Mouse (Mus musculus): ENCODE measurements around the gene Glod4. TPM values are rescaled to one million over a fixed set of nuclear protein-coding genes. Genes with fewer than 3 reads are reported as not detected.
A peak's percentile ranks its signal among the peaks of the same experiment; 100 is the strongest.

Gene Glod4
- polyA plus RNA-seq, 1 experiment from 2014 or later, result 112 TPM

GRCm38 (mm10) chr11:76183745-76184144, 59.8 kb downstream of the Glod4 start:
- H3K9ac ChIP-seq (replicated peaks), result no peak overlapping the region
- WGBS, result 87% methylated on average over 4 of the region's 4 CpGs
- no peak overlapping the region for H3K27ac ChIP-seq (replicated peaks)
- peaks cover 5% of the 10 kb centered on the region for H3K4me1 ChIP-seq
- ATAC-seq (ENCODE audit: low FRiP score), result no peak
- H3K9me3 ChIP-seq (replicated peaks), result no peaks in the 10 kb centered on the region
- no peak overlapping the region for H3K4me3 ChIP-seq (replicated peaks)
- H3K27me3 ChIP-seq (replicated peaks), result no peaks in the 10 kb centered on the region
- H3K36me3 ChIP-seq, result no peaks in the 10 kb centered on the region
- no peak overlapping the region for H3K4me2 ChIP-seq

DNA sequence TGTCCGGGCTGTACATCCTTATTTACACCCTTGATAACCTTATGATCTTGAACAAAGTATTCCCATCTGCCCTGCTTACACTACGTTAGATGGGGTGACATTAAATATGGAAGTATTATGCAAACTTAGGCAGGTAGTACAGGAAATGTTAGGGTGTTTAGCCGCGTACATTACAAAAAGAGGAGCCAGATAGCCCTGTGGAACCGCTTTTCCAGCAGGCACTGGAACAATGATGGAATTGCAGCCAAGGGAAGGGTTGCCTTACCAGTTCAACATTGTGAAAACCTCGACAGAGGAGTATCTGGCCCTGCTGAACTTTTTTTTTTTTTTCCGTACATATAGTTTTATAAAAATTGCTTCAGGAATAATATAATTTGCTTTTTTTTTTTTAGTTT, 63.4 kb downstream of the Glod4 start:
- no peak for ATAC-seq (ENCODE audit: low FRiP score)
- Histone ChIP-seq H3K27ac (replicated peaks) (peak overlapping the region; percentile 85), H3K36me3 (peaks cover 4% of the 10 kb centered on the region; the same call in 1 of the 2 replicates)

GRCm38 (mm10) chr11:76179495-76180145, 63.9 kb downstream of the Glod4 start, which contains the start of the genes Vps53 and Fam57a:
Gene Vps53, minus strand, starts transcription at chr11:76179647.
Gene Fam57a, plus strand, starts transcription at chr11:76179671.
- Histone ChIP-seq H3K4me2 (peak within 1 kb of the TSS; percentile 90), H3K36me3 (peaks cover 4% of the 10 kb centered on the region; the same call in 1 of the 2 replicates), H3K27me3 (replicated peaks) (no peaks in the 10 kb centered on the region), H3K9me3 (replicated peaks) (no peaks in the 10 kb centered on the region), H3K4me3 (replicated peaks) (peak within 1 kb of the TSS; percentile 94), H3K27ac (replicated peaks) (peak within 1 kb of the TSS; percentile 85), H3K4me1 (peaks cover 18% of the 10 kb centered on the region), H3K9ac (replicated peaks) (peak within 1 kb of the TSS; percentile 81)
- under 1% methylated on average over 37 of the region's 37 CpGs for WGBS
- peak; percentile 94 for ATAC-seq (ENCODE audit: low FRiP score)

More for the DNA sequence above, 63.4 kb downstream of the Glod4 start:
- peak overlapping the region; percentile 90 for H3K4me2 ChIP-seq
- H3K9me3 ChIP-seq (replicated peaks), result no peaks in the 10 kb centered on the region
- WGBS, result 22% methylated on average over 7 of the region's 7 CpGs
- no peaks in the 10 kb centered on the region for H3K27me3 ChIP-seq (replicated peaks)
- H3K4me3 ChIP-seq (replicated peaks), result peak overlapping the region; percentile 94
- H3K9ac ChIP-seq (replicated peaks), result peak overlapping the region; percentile 81
- H3K4me1 ChIP-seq, result peaks cover 18% of the 10 kb centered on the region

- Histone ChIP-seq H3K27ac (replicated peaks) (peak overlapping the region; percentile 85), H3K4me1 (peaks cover 18% of the 10 kb centered on the region), H3K36me3 (peaks cover 4% of the 10 kb centered on the region; the same call in 1 of the 2 replicates), H3K27me3 (replicated peaks) (no peaks in the 10 kb centered on the region), H3K4me3 (replicated peaks) (peak overlapping the region; percentile 94), H3K4me2 (peak overlapping the region; percentile 90), H3K9me3 (replicated peaks) (no peaks in the 10 kb centered on the region), H3K9ac (replicated peaks) (peak overlapping the region; percentile 81)
- peak; percentile 85 for ATAC-seq (ENCODE audit: low FRiP score)
- 1% methylated on average over 28 of the region's 28 CpGs for WGBS
Measured at GRCm38 (mm10) chr11:76178726-76179494, 64.6 kb downstream of the Glod4 start.

- H3K36me3 ChIP-seq, result peaks cover 25% of the 10 kb centered on the region
- no peak overlapping the region for H3K9ac ChIP-seq (replicated peaks)
- H3K4me2 ChIP-seq, result no peak overlapping the region
- H3K27ac ChIP-seq (replicated peaks), result no peak overlapping the region
- 0 out of 2 replicates have a peak, but pooled peaks cover 5% of the 10 kb centered on the region for H3K4me1 ChIP-seq
- no peaks in the 10 kb centered on the region for H3K9me3 ChIP-seq (replicated peaks)
- no peak overlapping the region for H3K4me3 ChIP-seq (replicated peaks)
- 59% methylated on average over 5 of the region's 5 CpGs for WGBS
- no peaks in the 10 kb centered on the region for H3K27me3 ChIP-seq (replicated peaks)
- ATAC-seq (ENCODE audit: low FRiP score), result no peak
Measured at GRCm38 (mm10) chr11:76170207-76170606, 73.3 kb downstream of the Glod4 start.

DNA sequence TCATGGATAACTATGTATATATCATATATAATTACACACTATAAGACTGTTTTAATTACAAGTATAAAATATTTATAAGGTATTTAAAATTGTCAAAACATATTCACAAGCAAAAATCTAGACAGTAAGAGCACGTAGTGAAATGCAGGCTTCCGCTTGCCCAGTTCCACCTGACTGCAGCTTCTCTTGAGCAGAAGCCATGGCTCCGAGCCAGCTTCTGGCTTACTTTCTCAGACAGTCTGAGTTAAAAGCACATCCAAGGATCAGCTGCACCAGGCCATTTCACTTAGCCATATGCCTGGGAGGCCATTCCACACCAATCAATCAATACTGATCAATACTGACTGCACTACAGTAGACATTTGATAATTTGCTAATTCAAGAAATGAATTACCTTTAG, 74.5 kb downstream of the Glod4 start:
- Histone ChIP-seq H3K4me2 (no peak overlapping the region), H3K9me3 (replicated peaks) (no peaks in the 10 kb centered on the region), H3K27me3 (replicated peaks) (no peaks in the 10 kb centered on the region), H3K9ac (replicated peaks) (no peak overlapping the region), H3K36me3 (peaks cover 30% of the 10 kb centered on the region), H3K4me3 (replicated peaks) (no peak overlapping the region), H3K27ac (replicated peaks) (no peak overlapping the region), H3K4me1 (0 out of 2 replicates have a peak, but pooled peaks cover 5% of the 10 kb centered on the region)
- WGBS, result 80% methylated on average over 3 of the region's 3 CpGs
- ATAC-seq (ENCODE audit: low FRiP score), result no peak

GRCm38 (mm10) chr11:76167079-76167765, 76.3 kb downstream of the Glod4 start:
- 0 out of 2 replicates have a peak, but pooled peaks cover 5% of the 10 kb centered on the region for H3K4me1 ChIP-seq
- no peaks in the 10 kb centered on the region for H3K27me3 ChIP-seq (replicated peaks)
- H3K4me2 ChIP-seq, result no peak overlapping the region
- peaks cover 33% of the 10 kb centered on the region for H3K36me3 ChIP-seq
- H3K27ac ChIP-seq (replicated peaks), result no peak overlapping the region
- ATAC-seq (ENCODE audit: low FRiP score), result no peak
- 27% methylated on average over 5 of the region's 5 CpGs for WGBS
- no peak overlapping the region for H3K4me3 ChIP-seq (replicated peaks)
- H3K9me3 ChIP-seq (replicated peaks), result no peaks in the 10 kb centered on the region
- H3K9ac ChIP-seq (replicated peaks), result no peak overlapping the region

- 97% methylated on average over 4 of the region's 4 CpGs for WGBS
- Histone ChIP-seq H3K27me3 (replicated peaks) (no peaks in the 10 kb centered on the region), H3K9ac (replicated peaks) (no peak overlapping the region), H3K27ac (replicated peaks) (no peak overlapping the region), H3K4me1 (0 out of 2 replicates have a peak, but pooled peaks cover 5% of the 10 kb centered on the region), H3K9me3 (replicated peaks) (no peaks in the 10 kb centered on the region), H3K4me3 (replicated peaks) (no peak overlapping the region), H3K36me3 (peaks cover 31% of the 10 kb centered on the region), H3K4me2 (no peak overlapping the region)
- ATAC-seq (ENCODE audit: low FRiP score), result no peak
Measured at GRCm38 (mm10) chr11:76166657-76167056, 76.9 kb downstream of the Glod4 start.

DNA sequence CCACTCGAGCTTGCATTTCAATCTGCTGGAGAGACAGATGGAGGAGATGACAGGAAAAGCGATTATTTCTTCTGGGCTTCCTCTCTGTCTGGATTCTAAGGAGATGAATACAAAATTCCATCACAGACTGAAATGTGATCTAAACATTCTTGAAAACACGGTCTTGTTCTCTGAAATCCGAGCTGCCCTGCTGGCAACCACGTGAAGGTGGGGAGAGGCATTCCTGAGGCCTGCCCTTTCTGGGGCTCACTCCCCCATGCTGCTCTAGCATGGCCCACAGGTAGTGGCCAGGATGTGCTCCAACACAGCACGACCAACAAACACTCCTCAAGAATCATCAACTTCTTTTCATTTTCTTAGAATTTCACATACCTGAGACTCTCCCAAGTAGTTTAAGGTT, 83.3 kb downstream of the Glod4 start:
- H3K9me3 ChIP-seq (replicated peaks), result no peaks in the 10 kb centered on the region
- 74% methylated on average over 6 of the region's 6 CpGs for WGBS
- H3K27me3 ChIP-seq (replicated peaks), result no peaks in the 10 kb centered on the region
- H3K4me2 ChIP-seq, result no peak overlapping the region
- peaks cover 68% of the 10 kb centered on the region for H3K36me3 ChIP-seq
- no peaks in the 10 kb centered on the region for H3K4me1 ChIP-seq
- H3K9ac ChIP-seq (replicated peaks), result no peak overlapping the region
- no peak overlapping the region for H3K27ac ChIP-seq (replicated peaks)
- ATAC-seq (ENCODE audit: low FRiP score), result no peak
- no peak overlapping the region for H3K4me3 ChIP-seq (replicated peaks)

DNA sequence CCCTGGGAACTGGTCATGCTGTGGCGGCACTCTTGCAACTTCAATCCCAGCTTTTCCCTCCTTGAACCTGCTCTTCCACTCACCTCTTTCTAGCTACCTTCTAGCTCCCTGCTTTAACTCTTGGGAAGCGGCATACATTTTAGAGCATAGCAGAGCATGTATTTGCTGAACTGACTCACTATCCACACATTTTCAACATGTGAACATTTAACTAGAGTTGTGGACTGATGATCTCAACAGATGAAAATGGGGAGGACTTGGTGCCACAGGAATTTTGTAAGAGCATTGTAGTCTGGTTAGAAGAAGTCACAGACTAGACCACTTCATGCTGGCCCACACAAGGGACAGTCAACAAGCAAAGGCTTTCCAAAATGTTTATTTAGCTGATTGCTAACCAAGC, 85.2 kb downstream of the Glod4 start:
- H3K4me1 ChIP-seq, result no peaks in the 10 kb centered on the region
- H3K9me3 ChIP-seq (replicated peaks), result no peaks in the 10 kb centered on the region
- H3K4me2 ChIP-seq, result no peak overlapping the region
- H3K9ac ChIP-seq (replicated peaks), result no peak overlapping the region
- 93% methylated on average over 2 of the region's 2 CpGs for WGBS
- H3K4me3 ChIP-seq (replicated peaks), result no peak overlapping the region
- ATAC-seq (ENCODE audit: low FRiP score), result no peak
- H3K27ac ChIP-seq (replicated peaks), result no peak overlapping the region
- peaks cover 71% of the 10 kb centered on the region for H3K36me3 ChIP-seq
- no peaks in the 10 kb centered on the region for H3K27me3 ChIP-seq (replicated peaks)

DNA sequence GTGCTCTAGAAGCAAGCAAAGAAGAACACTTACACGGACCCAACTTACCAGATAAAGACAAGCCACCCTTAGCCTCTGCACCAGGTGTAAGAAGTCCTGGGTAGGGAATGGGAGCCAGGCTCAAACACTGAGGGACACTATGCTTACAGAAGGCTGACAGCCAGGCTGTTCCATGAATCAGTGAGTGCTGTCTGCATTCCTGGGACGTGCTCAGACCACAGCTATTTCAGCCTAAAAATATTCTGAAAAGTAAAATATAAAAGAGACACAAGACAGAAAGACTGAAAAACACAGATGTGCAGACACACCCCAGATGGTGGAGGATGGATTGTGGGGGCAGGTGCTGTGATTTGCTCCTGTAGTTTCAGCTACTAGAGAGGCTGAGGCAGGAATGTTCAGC, 88.7 kb downstream of the Glod4 start:
- peaks cover 40% of the 10 kb centered on the region for H3K36me3 ChIP-seq

More for the DNA sequence above, 88.7 kb downstream of the Glod4 start:
- Histone ChIP-seq H3K4me1 (no peaks in the 10 kb centered on the region), H3K4me2 (no peak overlapping the region), H3K27ac (replicated peaks) (no peak overlapping the region), H3K9me3 (replicated peaks) (no peaks in the 10 kb centered on the region), H3K27me3 (replicated peaks) (no peaks in the 10 kb centered on the region), H3K4me3 (replicated peaks) (no peak overlapping the region), H3K9ac (replicated peaks) (no peak overlapping the region)
- 92% methylated on average over 2 of the region's 2 CpGs for WGBS
- ATAC-seq (ENCODE audit: low FRiP score), result no peak

Data from neural tube, embryonic 15.5 days (tissue).